Mouse (Mus musculus): Measurements from ENCODE around the gene Cacna2d1. TPM values are rescaled to one million over a fixed set of nuclear protein-coding genes. Genes with fewer than 3 reads are reported as not detected.

Gene Cacna2d1
- total RNA-seq, 2 experiments from 2014 or later: 97.8 to 98.8 TPM

- DNase-seq (ENCODE audit: low spot score in 2 of 2): no peak
Measured at GRCm38 (mm10) chr5:16376329-16376908, 441.9 kb downstream of the Cacna2d1 start.

GRCm38 (mm10) chr5:16410011-16410410 lies 475.5 kb downstream of the Cacna2d1 start:
- no peak for DNase-seq (ENCODE audit: low spot score in 2 of 2)

GRCm38 (mm10) chr5:16414693-16415092 lies 480.2 kb downstream of the Cacna2d1 start:
- DNase-seq (ENCODE audit: low spot score in 2 of 2): no peak

- DNase-seq (ENCODE audit: low spot score in 2 of 2): no peak
Measured at GRCm38 (mm10) chr5:16417996-16418395, 483.5 kb downstream of the Cacna2d1 start.

- DNase-seq (ENCODE audit: low spot score in 2 of 2): no peak
Measured at GRCm38 (mm10) chr5:16418504-16418903, 484.0 kb downstream of the Cacna2d1 start.

Other genes with a start within 250 kb of the Cacna2d1 start
- gene Speer4c, start 220.4 kb upstream of the Cacna2d1 start, total RNA-seq (2021): not detected